ENCODE assay signal across 8 mouse cellular contexts in the genomic region with DNA sequence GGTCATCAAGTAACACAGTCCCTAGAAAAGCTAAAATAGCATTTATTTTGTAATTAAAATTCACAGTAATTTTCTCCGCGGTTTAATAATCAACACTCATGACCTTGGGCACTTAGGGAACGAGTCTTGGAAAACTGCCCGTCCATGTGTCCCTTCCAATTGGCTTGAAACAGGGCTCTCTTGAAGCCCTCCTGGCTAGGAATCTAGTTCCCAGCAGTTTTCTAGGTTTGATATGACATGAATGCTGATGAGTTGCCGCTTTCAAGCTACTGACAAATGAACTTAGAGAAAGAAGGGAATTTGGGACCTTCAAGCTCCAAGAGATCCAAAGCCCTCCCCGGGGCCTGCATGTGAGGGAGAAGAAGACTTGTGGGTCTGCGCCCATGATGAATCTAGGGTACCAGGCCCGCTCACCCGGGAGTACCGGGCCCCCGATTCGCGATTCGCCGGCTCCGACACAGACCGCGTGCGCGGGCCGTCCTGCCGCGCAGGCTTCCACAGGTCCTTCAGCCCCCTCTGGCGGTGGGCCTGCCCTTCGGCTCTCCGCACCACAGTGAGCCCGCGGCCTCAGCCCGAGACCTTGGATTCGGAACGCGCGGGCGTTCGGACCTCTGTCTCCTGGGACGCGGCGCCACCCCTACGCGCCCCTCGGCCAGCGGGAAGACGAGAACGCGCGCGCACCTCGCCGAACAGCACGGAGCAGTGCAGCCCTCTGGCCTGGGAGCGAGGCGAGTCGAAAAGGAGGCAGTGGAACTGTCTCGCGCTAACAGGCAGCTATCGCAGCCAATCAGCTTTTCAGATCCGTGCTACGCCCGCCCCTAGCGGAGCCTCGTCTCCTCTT. TPM values are rescaled to one million over a fixed set of nuclear protein-coding genes. Genes with fewer than 3 reads are reported as not detected.
DNase-seq lines count a peak whose midpoint lies in the region; ATAC-seq and TF ChIP-seq lines count a peak whose summit lies in the region.

Pfn4 (plus strand) TSS at position 531 of the 841 bp plus-strand sequence.
Fam228b (minus strand) TSS at position 776 of the 841 bp plus-strand sequence.

- 0 out of 2 replicates have a peak, but pooled peaks have one; percentile 51 for TF ChIP-seq EP300 in ES-Bruce4 (IDR thresholded peaks at IDR 0.05; ENCODE audit: insufficient read depth, low read depth, low read length)

- H3K9ac ChIP-seq in ES-Bruce4 (ENCODE audit: low read depth, poor library complexity, severe bottlenecking) = peak within 1 kb of the TSS; percentile 44
- peak within 1 kb of the TSS; percentile 83 for H3K9ac ChIP-seq in forebrain, embryonic 12.5 days
- H3K9ac ChIP-seq in heart, embryonic 16.5 days (ENCODE audit: low read length) = peak within 1 kb of the TSS; percentile 94
- peak within 1 kb of the TSS; percentile 84 for H3K9ac ChIP-seq in liver, embryonic 13.5 days
- peak within 1 kb of the TSS; percentile 66 for H3K9ac ChIP-seq in stomach, embryonic 14.5 days (replicated peaks; ENCODE audit: low read depth, low read length)

- 3% methylated on average over 61 of the region's 61 CpGs for WGBS in forebrain, embryonic 12.5 days
- 3% methylated on average over 61 of the region's 61 CpGs for WGBS in heart, embryonic 16.5 days
- 4% methylated on average over 61 of the region's 61 CpGs for WGBS in liver, embryonic 13.5 days (ENCODE audit: insufficient replicate concordance)
- WGBS in stomach, embryonic 14.5 days = 3% methylated on average over 61 of the region's 61 CpGs

- peak; percentile 71 for TF ChIP-seq CTCF in ES-Bruce4 (IDR thresholded peaks at IDR 0.05; ENCODE audit: low read depth, low read length)

- peak; percentile 89 for DNase-seq in c-Kit-positive CD71-positive TER-119-positive erythroid progenitor cells, embryonic 14.5 days (ENCODE audit: low spot score)
- DNase-seq in kidney, postnatal 25 days = peak; percentile 96 to 97
- DNase-seq in liver, embryonic 13.5 days = peak; percentile 92
- peak; percentile 90 to 92 for DNase-seq in natural killer cell, adult 2 months (ENCODE audit: low spot score in 2 of 2)

- no peaks in the 10 kb centered on the region for H3K27me3 ChIP-seq in ES-Bruce4 (ENCODE audit: control insufficient read depth, insufficient read depth, low read length, poor library complexity, severe bottlenecking)
- no peaks in the 10 kb centered on the region for H3K27me3 ChIP-seq in forebrain, embryonic 12.5 days
- H3K27me3 ChIP-seq in heart, embryonic 16.5 days (ENCODE audit: control insufficient read depth, insufficient read depth, low read length) = no peaks in the 10 kb centered on the region
- no peaks in the 10 kb centered on the region for H3K27me3 ChIP-seq in liver, embryonic 13.5 days
- no peaks in the 10 kb centered on the region for H3K27me3 ChIP-seq in stomach, embryonic 14.5 days (ENCODE audit: control insufficient read depth, insufficient read depth, low read length)

- H3K36me3 ChIP-seq in ES-Bruce4 (ENCODE audit: control insufficient read depth, insufficient read depth, low read length, poor library complexity, severe bottlenecking) = no peaks in the 10 kb centered on the region
- H3K36me3 ChIP-seq in forebrain, embryonic 12.5 days (replicated peaks) = no peaks in the 10 kb centered on the region
- H3K36me3 ChIP-seq in heart, embryonic 16.5 days (ENCODE audit: control insufficient read depth, insufficient read depth) = no peaks in the 10 kb centered on the region
- H3K36me3 ChIP-seq in liver, embryonic 13.5 days = no peaks in the 10 kb centered on the region
- no peaks in the 10 kb centered on the region for H3K36me3 ChIP-seq in stomach, embryonic 14.5 days (ENCODE audit: control insufficient read depth, insufficient read depth, low read length)

- 0 out of 2 replicates have a peak within 1 kb of the TSS, but pooled peaks have one; percentile 14 for H3K27ac ChIP-seq in ES-Bruce4 (ENCODE audit: insufficient read depth, low read length)
- H3K27ac ChIP-seq in forebrain, embryonic 12.5 days = peak within 1 kb of the TSS; percentile 97
- peak within 1 kb of the TSS; percentile 91 for H3K27ac ChIP-seq in heart, embryonic 16.5 days (ENCODE audit: low read length)
- peak within 1 kb of the TSS; percentile 72; the same call in 1 of the 2 replicates for H3K27ac ChIP-seq in liver, embryonic 13.5 days
- H3K27ac ChIP-seq in stomach, embryonic 14.5 days (ENCODE audit: low read length) = peak within 1 kb of the TSS; percentile 84

- TF ChIP-seq POLR2A in ES-Bruce4 (IDR thresholded peaks at IDR 0.05; ENCODE audit: insufficient read depth, low read length) = no peak

- no peaks in the 10 kb centered on the region for H3K4me1 ChIP-seq in ES-Bruce4 (ENCODE audit: control insufficient read depth, insufficient read depth, low read length)
- H3K4me1 ChIP-seq in forebrain, embryonic 12.5 days = 0 out of 2 replicates have a peak, but pooled peaks cover 3% of the 10 kb centered on the region
- H3K4me1 ChIP-seq in heart, embryonic 16.5 days (ENCODE audit: control insufficient read depth, insufficient read depth, low read length) = peaks cover 5% of the 10 kb centered on the region
- peaks cover 10% of the 10 kb centered on the region; the same call in 1 of the 2 replicates for H3K4me1 ChIP-seq in liver, embryonic 13.5 days (replicated peaks)
- no peaks in the 10 kb centered on the region for H3K4me1 ChIP-seq in stomach, embryonic 14.5 days (ENCODE audit: control insufficient read depth, insufficient read depth, low read length)

- peak; percentile 99 for ATAC-seq in forebrain, embryonic 12.5 days (ENCODE audit: low FRiP score)
- peak; percentile 98 for ATAC-seq in heart, embryonic 16.5 days (replicated peaks; ENCODE audit: extremely low read depth, insufficient read depth, low FRiP score)
- ATAC-seq in liver, embryonic 13.5 days (ENCODE audit: low read depth) = peak; percentile 98
- ATAC-seq in stomach, embryonic 14.5 days (ENCODE audit: insufficient number of reproducible peaks, insufficient read depth, low FRiP score, low read depth) = peak; percentile 99

- H3K4me2 ChIP-seq in forebrain, embryonic 12.5 days = peak within 1 kb of the TSS; percentile 63
- H3K4me2 ChIP-seq in heart, embryonic 16.5 days (ENCODE audit: low read depth, low read length) = peak within 1 kb of the TSS; percentile 95
- H3K4me2 ChIP-seq in liver, embryonic 13.5 days = peak within 1 kb of the TSS; percentile 82
- H3K4me2 ChIP-seq in stomach, embryonic 14.5 days (replicated peaks; ENCODE audit: low read depth, low read length) = peak within 1 kb of the TSS; percentile 47

- no peaks in the 10 kb centered on the region for H3K9me3 ChIP-seq in ES-Bruce4 (replicated peaks; ENCODE audit: control insufficient read depth, insufficient read depth, low read length, poor library complexity, severe bottlenecking)
- no peaks in the 10 kb centered on the region for H3K9me3 ChIP-seq in forebrain, embryonic 12.5 days
- H3K9me3 ChIP-seq in heart, embryonic 16.5 days (replicated peaks; ENCODE audit: control insufficient read depth, low read length) = no peaks in the 10 kb centered on the region
- no peaks in the 10 kb centered on the region for H3K9me3 ChIP-seq in liver, embryonic 13.5 days (replicated peaks)
- no peaks in the 10 kb centered on the region for H3K9me3 ChIP-seq in stomach, embryonic 14.5 days (ENCODE audit: control insufficient read depth, low read depth, low read length)

- peak within 1 kb of the TSS; percentile 84 for H3K4me3 ChIP-seq in ES-Bruce4 (ENCODE audit: low read depth, low read length)
- H3K4me3 ChIP-seq in forebrain, embryonic 12.5 days (replicated peaks) = peak within 1 kb of the TSS; percentile 62
- peak within 1 kb of the TSS; percentile 82 for H3K4me3 ChIP-seq in heart, embryonic 16.5 days (ENCODE audit: low read length)
- peak within 1 kb of the TSS; percentile 76 for H3K4me3 ChIP-seq in liver, embryonic 13.5 days (replicated peaks)
- H3K4me3 ChIP-seq in stomach, embryonic 14.5 days (ENCODE audit: low read depth, low read length) = peak within 1 kb of the TSS; percentile 49

RNA-seq across cellular contexts. Expression of gene Pfn4, which starts in this region (rescaled TPM):
- polyA plus RNA-seq in ES-Bruce4 (2011; ENCODE audit: insufficient read depth, insufficient read length, low read depth, missing spikeins) = 0.44 and 1.2 TPM in 2 replicates
- 6.6 and 7.2 TPM in 2 replicates for polyA plus RNA-seq in forebrain, embryonic 12.5 days (2016; fragmentation: Nextera tagmentation; extraction: Ambion mirVana)
- polyA plus RNA-seq in heart, embryonic 16.5 days (2015; fragmentation: Nextera tagmentation; extraction: Ambion mirVana) = 2.0 and 2.3 TPM in 2 replicates
- polyA plus RNA-seq in liver, embryonic 13.5 days (2015; fragmentation: Nextera tagmentation; extraction: Ambion mirVana) = 1.2 and 1.5 TPM in 2 replicates
- 2.8 and 3.4 TPM in 2 replicates for polyA plus RNA-seq in stomach, embryonic 14.5 days (2014; fragmentation: Nextera tagmentation; extraction: Ambion mirVana)

RNA-seq across cellular contexts. Expression of gene Fam228b, which starts in this region (rescaled TPM):
- 4.7 and 6.9 TPM in 2 replicates for polyA plus RNA-seq in ES-Bruce4 (2011; ENCODE audit: insufficient read depth, insufficient read length, low read depth, missing spikeins)
- polyA plus RNA-seq in forebrain, embryonic 12.5 days (2016; fragmentation: Nextera tagmentation; extraction: Ambion mirVana) = 3.2 and 4.1 TPM in 2 replicates
- polyA plus RNA-seq in heart, embryonic 16.5 days (2015; fragmentation: Nextera tagmentation; extraction: Ambion mirVana) = 1.5 and 3.0 TPM in 2 replicates
- 0.87 and 0.89 TPM in 2 replicates for polyA plus RNA-seq in liver, embryonic 13.5 days (2015; fragmentation: Nextera tagmentation; extraction: Ambion mirVana)
- 3.2 and 4.1 TPM in 2 replicates for polyA plus RNA-seq in stomach, embryonic 14.5 days (2014; fragmentation: Nextera tagmentation; extraction: Ambion mirVana)

Comparison
In these comparisons a context has a peak if more than half of its experiments do, and no peak if none do; other contexts are left out.
1. Peak in every context shown above with its lines: DNase-seq, ATAC-seq, H3K4me3 ChIP-seq and H3K27ac ChIP-seq.
2. H3K27ac ChIP-seq: peak in every context shown above with its lines; median percentile 97 in forebrain, embryonic 12.5 days; 91 in heart, embryonic 16.5 days; 84 in stomach, embryonic 14.5 days; 72 in liver, embryonic 13.5 days; 14 in ES-Bruce4.
3. H3K9ac ChIP-seq: peak in every context shown above with its lines; median percentile 94 in heart, embryonic 16.5 days; 84 in liver, embryonic 13.5 days; 83 in forebrain, embryonic 12.5 days; 66 in stomach, embryonic 14.5 days; 44 in ES-Bruce4.